8 mouse cellular contexts compared by ENCODE assay signal in genomic region chr6:115544442-115544970, GRCm38 (mm10). TPM values are rescaled to one million over a fixed set of nuclear protein-coding genes. Genes with fewer than 3 reads are reported as not detected.
DNase-seq lines count a peak whose midpoint lies in the region; ATAC-seq and TF ChIP-seq lines count a peak whose summit lies in the region.

Gene Tsen2, plus strand, starts transcription at chr6:115544664.

- peak within 1 kb of the TSS; percentile 61 for H3K9ac ChIP-seq in hindbrain, postnatal 0 days (replicated peaks; ENCODE audit: low read length)

- peak; percentile 99 for ATAC-seq in hindbrain, postnatal 0 days
- ATAC-seq in megakaryocyte, adult 5-6 weeks (ENCODE audit: poor library complexity, severe bottlenecking) = peak; percentile 96

- H3K27ac ChIP-seq in gastrocnemius, adult 2 months = peak within 1 kb of the TSS; percentile 88
- peak within 1 kb of the TSS; percentile 83 for H3K27ac ChIP-seq in hindbrain, postnatal 0 days
- peak within 1 kb of the TSS; percentile 87 for H3K27ac ChIP-seq in left cerebral cortex, adult 2 months

- peaks cover 3% of the 10 kb centered on the region; the same call in 1 of the 2 replicates for H3K4me1 ChIP-seq in hindbrain, postnatal 0 days (ENCODE audit: insufficient read depth, low read length)

- DNase-seq in WW6 (ENCODE audit: low read depth, low spot score) = peak; percentile 99
- peak; percentile 96 to 99 for DNase-seq in cerebellum, postnatal 4 days (ENCODE audit: low spot score in 2 of 2)
- peak; percentile 98 for DNase-seq in gastrocnemius, adult 2 months
- peak; percentile 99 for DNase-seq in hindbrain, postnatal 0 days (ENCODE audit: low spot score)
- peak; percentile 97 to 99 for DNase-seq in left cerebral cortex, adult 2 months (ENCODE audit: extremely low spot score in 1 of 2, low spot score in 2 of 2)
- peak; percentile 98 to 99 for DNase-seq in right cerebral cortex, adult 2 months (ENCODE audit: low spot score in 2 of 2)
- DNase-seq in urinary bladder, postnatal 14 days (ENCODE audit: low spot score) = peak; percentile 97

- H3K36me3 ChIP-seq in hindbrain, postnatal 0 days (ENCODE audit: insufficient read depth, low read length) = peaks cover 12% of the 10 kb centered on the region; the same call in 1 of the 2 replicates

- intact Hi-C loops in gastrocnemius, adult 2 months (cut with DNase I) = loop anchor here (10.0 kb wide), 1 partner anchor 180 kb away; the partner anchor contains the start of gene Pparg
- intact Hi-C loops in left cerebral cortex, adult 2 months (cut with DNase I) = no loop called here

- peak within 1 kb of the TSS; percentile 64 for H3K4me2 ChIP-seq in hindbrain, postnatal 0 days (ENCODE audit: low read depth, low read length)

- no peaks in the 10 kb centered on the region for H3K9me3 ChIP-seq in hindbrain, postnatal 0 days (ENCODE audit: low read length)

- no peaks in the 10 kb centered on the region for H3K27me3 ChIP-seq in hindbrain, postnatal 0 days (ENCODE audit: insufficient read depth, low read length)

- no peak for TF ChIP-seq CTCF in gastrocnemius, adult 2 months (IDR thresholded peaks at IDR 0.05)
- TF ChIP-seq CTCF in hindbrain, postnatal 0 days (IDR thresholded peaks at IDR 0.05; ENCODE audit: low read depth) = peak; percentile 58
- peak; percentile 2; the same call in 1 of the 2 replicates for TF ChIP-seq CTCF in left cerebral cortex, adult 2 months (IDR thresholded peaks at IDR 0.05)

- peak within 1 kb of the TSS; percentile 83 for H3K4me3 ChIP-seq in gastrocnemius, adult 2 months
- H3K4me3 ChIP-seq in hindbrain, postnatal 0 days (ENCODE audit: low read length) = peak within 1 kb of the TSS; percentile 48
- H3K4me3 ChIP-seq in left cerebral cortex, adult 2 months = peak within 1 kb of the TSS; percentile 71

- under 1% methylated on average over 37 of the region's 38 CpGs for WGBS in hindbrain, postnatal 0 days

RNA-seq across cellular contexts. Expression of gene Tsen2, which starts in this region (rescaled TPM):
- total RNA-seq in gastrocnemius, adult 2 months (2021) = 1 to 10 TPM; 5.8 to 8.2 TPM
- total RNA-seq in hindbrain, postnatal 0 days (2014; rRNA removed) = 18.3 and 19.2 TPM in 2 replicates
- 22.7 and 25.9 TPM in 2 replicates for polyA plus RNA-seq in hindbrain, postnatal 0 days (2015; fragmentation: Nextera tagmentation; extraction: Ambion mirVana)
- 10 to 100 TPM; 22.2 to 25.7 TPM for total RNA-seq in left cerebral cortex, adult 2 months (2021)
- 2.9 and 3.0 TPM in 2 replicates for total RNA-seq in megakaryocyte, adult 5-6 weeks (2015)
- 3.4 and 8.7 TPM in 2 replicates for total RNA-seq in megakaryocyte, adult 5-6 weeks (2017)

Comparison
In these comparisons a context has a peak if more than half of its experiments do, and no peak if none do; other contexts are left out.
1. Peak in every context shown above with its lines: DNase-seq, ATAC-seq, H3K4me3 ChIP-seq and H3K27ac ChIP-seq.